Mouse (Mus musculus) A20 (cell line): ENCODE results near the gene Plce1.

Experiments used
- DNase-seq: peaks from one replicate; pipeline ENCODE4 v3.0.0-alpha.2; 2011; ENCODE audit warnings: low read depth, low spot score

The Plce1 gene

DNA sequence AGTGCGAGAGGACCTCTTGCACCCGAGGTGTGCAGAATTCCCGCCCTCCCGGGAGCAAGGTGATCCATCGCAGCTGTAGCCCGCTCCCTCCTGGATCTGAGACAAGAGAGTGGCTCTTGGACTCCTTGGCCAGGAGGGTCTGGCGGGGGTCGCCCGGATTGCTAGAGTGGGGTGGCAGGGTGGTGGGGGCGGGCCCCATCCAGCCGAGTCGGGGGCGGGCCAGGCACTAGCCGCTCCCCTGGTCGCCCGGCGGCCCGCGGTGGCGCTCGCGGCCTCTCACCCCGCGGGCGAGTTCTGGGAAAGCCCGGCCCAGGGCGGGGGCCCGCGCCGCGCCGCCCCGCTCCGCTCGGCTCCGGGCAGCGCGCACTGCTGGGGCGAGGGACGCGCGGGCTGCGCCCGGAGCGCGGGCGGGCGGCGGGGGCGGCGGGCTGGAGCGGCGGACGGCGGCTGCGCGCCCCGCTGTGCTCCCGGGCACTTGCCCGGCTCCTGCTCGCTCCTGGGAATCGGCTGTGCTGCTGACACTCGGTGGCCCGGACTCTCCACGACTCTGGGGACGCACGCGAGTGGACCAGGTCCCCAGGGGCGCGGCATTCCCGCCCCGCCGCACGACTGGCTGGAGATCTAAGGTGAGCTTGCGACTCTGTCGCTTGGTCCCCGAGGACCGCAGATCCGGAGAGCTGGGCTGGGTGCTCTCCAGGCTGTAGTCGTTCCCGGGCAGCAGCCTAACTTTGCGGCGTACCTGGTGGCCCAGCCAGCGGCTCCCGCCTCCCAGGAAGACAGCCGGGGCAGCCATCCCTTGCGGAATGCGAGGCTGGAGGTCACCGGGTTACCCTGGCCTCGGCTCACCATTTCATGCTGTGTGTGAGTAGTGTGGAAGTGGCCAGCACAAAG lies at the start of gene Plce1:
TSS of gene Plce1 (plus strand) at position 379 of the 891 bp plus-strand sequence.
- no peak for DNase-seq

DNA sequence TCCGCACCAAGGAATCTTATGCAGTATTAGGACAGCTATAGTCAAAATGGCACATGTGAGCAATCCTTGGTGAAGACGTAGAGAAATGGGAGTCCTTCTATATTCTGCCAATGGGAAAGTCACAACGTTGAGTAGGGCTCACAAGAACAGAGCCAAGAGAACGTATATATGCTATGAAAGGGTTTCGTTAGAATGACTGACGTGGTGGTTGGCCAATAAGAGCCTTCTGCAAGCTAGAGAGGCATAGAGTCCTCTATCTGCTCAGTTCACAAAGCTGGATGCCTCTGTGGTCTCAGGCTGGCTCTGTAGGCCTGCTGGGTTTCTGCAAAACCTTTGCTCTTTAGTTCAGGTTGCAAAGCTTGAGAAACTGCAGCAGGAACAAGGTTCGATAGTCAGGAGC lies 49.6 kb upstream of the Plce1 start:
- no peak for DNase-seq

DNA sequence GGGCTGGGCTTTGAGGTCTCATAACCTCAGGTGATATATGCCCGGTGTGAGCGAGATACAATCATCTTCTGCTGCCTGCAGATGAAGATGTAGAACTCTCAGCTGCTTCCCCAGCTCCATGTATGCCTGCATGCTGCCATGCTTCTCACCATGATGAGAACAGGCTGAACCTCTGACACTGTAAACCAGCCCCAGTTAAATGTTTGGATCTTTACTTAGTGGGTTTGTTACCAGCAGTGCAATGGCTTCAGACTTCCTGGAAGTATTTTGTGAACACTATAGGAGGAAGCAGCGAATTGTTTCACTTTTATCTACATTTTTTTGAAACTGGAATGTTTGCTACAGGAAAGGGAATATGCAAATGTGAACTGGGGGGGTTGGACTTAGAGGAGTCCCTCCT lies 48.9 kb upstream of the Plce1 start:
- DNase-seq, result no peak

DNA sequence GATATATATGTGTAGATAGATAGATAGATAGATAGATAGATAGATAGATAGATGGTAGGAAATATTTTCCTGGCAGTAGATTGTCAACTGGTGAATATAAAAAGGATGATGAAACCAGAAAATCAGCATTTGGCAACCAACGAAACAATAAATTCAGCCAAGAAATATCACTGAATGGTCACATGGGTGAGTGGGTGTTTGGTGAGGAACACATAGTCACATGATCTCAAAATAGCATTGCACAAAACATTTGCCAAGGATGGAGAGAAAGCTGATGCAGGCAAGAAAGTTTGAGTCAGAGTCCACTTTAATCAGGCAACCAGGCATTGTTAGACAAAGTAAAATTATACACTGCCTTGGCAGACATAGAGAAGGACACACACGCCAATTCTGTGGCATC lies 47.5 kb upstream of the Plce1 start:
- DNase-seq, result no peak

DNA sequence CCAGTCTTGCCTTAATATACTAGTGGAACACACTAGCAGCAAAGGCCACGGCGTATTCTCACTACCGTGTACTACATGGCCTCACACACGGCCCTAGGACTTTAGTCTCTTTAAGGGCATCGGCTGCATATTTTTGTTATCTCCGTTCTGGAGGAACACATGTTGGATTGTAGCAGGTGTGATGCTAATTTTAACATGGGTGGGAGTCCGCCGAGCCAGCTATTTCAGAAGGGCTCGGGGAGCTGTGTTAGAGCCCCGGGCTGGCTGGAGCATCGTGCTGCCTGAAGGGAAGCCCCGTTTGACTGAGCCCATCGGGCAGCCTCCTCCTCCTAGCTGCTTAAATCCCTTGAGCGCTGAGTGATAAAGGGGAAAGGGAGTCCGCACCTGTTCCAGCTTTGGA lies 45.7 kb upstream of the Plce1 start:
- no peak for DNase-seq

DNA sequence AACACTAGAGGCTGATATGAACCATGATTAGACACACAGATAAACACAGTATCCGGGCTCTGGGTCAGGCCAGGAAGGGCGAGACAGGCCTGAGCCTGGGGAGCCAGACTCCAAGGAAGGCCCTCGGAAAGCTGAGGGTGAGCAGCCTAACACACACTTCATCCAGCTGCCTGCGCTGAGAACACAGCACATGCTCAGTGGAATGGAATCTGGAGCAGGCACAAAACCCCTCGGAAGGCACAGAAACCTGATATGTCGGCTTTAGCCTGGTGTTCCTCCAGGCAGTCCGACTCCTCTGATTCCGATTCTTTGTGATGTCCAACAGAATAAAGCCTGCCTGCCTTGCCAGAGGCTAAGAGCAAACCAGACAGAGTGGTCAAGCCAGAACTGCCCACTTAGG lies 39.0 kb upstream of the Plce1 start:
- DNase-seq, result no peak

DNA sequence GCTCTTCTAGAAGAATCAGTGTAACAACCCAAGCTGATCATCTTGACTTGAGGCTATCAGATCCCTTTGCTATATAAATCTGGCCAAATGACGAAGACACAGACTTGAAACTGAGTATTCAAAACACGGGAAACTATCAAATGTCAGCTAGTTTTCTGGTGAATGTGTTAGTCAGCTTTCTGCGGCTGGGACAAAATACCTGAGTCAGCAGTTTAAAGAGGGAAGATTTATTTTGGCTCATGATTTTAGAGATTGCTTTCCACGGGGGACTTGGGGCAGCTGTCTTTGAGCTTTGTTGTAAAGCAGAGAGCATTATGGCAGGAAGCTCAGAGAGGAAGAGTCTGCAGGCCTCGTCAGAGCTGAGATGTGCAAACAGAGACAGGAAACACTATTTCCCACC lies 35.2 kb upstream of the Plce1 start:
- no peak for DNase-seq

DNA sequence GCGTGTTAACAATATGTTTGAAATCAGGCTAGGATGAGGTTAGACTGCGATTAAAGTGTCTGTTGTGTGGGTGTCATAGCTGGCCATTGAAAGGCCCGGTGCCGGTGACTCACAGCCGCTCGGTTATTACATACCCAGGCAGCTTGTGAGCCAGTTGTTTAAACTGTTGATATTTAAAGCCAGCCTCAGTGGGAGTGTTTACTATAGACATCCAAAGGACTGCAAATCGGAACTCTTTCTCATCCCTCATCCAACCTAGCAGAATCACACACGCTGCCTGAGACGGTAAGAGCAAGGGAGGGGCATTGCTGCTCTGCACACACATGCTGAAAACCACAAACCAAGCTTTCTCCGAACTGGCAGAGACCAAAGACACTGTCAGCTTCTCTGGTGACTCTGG lies 25.7 kb upstream of the Plce1 start:
- DNase-seq, result no peak

DNA sequence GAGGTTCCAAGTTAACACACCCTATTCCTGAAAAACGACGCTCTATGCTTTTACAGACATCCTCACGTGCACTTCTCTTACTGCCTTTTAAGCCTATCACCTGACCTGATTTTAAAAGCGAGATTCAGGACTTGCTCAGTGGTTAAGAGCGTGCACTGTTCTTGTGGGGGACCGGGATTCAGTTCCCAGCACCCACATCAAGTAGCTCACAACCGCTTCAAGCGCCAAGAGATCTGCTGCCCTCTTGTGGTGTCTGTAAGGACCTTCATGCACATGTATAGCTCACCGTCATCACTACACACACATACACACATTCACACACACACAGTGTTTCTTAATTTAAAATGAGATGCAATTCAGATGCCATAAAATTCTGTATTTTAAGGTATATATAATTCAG lies 21.9 kb upstream of the Plce1 start:
- no peak for DNase-seq

DNA sequence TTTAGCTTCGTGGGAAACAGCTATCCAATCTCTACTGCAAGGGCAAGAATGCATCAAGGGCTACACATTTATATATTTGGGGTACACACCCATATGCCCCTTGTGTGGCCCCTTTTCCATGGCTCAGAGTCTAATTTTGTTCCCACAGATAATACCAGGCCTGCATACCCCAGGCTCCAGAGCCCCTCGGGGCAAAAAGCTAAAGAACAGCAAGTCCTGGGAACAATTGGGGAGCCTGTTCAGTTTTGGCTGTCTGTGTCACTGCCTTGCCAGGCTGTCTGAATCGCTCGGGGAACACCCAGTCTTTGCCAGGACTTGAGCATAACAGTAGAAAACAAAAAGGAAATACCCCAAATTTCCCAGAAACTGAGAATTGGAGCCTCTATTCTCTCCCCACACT lies 20.2 kb upstream of the Plce1 start:
- no peak for DNase-seq

DNA sequence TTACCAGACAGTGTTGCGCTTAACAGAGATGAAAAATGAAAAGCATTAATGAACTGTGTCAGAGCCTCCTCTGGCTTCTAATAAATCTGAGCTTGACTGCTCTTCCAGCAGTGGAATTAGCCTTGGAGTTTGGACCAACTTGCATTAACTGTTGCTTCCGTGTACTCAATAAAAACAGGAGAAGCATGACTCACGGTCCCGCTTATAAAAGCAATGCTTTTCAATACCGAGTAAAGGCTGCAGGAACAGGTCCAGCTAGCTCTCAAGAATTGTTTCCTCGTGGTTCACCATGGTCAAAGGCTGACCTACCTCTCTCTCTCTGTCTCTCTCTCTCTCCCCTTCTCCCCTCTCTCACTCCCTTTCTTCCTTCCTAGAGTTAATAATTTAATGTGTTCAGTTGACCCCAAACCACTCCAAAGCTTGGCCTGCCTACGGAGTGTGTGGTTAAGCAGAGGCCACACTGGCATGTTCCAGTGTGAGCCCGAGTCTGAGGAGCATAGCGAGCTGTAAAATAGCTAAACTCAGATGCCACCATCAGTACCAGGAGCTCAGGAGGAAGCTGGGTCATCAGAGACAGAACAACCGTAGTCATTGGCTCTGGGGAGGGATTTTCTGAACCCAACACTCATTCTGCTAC lies 10.5 kb upstream of the Plce1 start:
- no peak for DNase-seq

DNA sequence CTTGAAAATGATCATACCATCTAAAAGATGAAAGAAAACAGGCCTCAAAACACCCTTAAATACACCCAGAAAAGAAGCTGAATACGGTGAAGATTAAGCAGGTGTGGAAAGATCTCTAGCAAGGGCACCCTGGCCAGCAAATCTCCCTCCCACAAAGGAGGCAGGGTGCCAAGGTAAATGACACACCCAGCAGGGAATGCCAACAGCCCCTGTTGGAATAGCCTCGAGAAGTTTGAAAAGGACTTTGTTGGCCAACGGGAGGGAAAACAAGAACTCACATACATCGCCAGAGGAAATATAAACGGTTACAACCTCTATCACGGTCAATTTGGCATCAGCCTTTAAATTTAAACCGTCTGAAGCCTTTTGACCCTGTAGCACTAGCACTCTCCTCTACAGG lies 5.5 kb upstream of the Plce1 start:
- DNase-seq, result no peak

DNA sequence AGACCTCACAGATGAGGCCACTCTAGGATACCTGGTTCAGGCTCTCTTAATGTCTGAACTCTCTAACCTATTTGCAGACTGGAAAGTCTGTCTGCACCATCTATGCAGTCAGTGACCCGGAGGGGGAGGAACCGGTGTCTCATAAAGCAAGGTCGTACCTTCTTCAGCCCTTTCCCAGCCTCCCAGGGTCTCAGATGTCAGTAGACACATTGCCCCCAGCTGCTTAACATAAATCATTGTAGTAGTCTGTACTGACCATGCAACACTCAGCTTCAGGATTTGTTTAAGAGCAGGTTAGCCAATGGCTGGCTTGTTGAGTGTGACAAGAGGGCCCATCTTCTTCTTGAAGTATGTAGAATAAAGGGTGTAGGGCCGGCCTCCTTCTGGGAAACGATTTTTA lies 2.6 kb upstream of the Plce1 start:
- no peak for DNase-seq

DNA sequence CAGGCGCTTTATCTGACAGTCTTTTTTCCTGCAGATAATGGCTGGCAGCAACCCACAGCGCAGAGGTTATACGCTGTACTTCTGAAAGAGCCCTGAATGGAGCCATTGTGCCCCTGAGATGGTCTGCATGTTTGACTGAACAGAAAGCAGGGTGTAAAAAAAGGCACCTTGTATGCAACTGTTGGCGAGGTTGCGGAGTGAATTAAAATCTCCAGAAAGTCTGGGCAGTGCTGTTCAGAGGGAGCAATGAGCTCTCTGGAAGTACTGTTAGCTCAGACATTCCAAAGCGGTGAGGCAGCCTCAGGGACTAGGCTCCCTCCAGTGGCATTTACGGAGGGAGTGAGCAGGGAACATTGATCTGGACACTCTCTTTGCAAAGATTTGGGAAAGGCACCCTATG lies 2.0 kb upstream of the Plce1 start:
- DNase-seq, result no peak

DNA sequence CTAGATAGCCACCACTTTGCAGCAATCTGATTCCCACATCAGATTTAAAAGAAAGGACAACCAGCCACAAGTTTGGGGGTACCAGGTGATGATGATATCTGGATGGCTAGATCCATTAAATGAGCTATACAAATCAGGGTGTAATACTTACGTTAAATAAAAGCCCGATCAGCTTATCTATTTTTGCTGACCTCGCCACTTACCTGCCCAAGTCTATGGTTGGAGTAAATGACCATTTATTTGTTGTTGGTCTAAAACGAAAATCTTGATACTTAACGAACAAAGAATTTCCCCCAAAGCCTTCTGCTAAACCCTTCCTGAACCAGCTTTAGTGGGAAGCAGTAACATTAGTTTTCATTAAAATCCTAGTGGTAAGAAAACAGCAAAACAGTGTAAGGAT lies 1.4 kb upstream of the Plce1 start:
- no peak for DNase-seq

DNA sequence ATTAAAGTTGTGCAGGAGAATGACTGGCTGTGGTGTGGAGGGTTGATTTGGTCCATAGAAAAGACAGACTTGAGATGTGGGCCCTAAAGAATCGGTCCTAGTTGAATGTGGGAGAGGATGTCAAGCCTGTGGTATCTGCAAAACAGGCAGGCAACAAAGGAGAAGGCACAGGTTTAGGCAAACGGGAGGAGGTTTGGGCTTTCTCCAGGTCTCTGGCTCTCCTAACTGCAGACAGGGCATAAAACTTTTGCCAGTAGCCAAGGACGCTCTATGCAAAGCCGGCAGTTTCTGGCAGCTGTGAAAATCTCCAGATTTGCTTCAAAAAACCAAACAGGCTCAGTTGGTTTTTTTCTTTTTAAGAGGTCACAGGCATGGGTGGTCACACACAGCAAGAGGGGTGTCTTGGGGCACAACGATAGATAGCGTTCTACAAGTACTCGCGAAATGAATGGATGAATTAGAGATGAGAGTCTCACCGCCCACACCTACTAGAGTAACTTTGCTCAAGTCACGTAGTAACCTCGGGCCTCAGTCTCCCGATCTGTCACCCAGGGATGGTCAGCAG lies 671 bp upstream of the Plce1 start:
- DNase-seq, result no peak

DNA sequence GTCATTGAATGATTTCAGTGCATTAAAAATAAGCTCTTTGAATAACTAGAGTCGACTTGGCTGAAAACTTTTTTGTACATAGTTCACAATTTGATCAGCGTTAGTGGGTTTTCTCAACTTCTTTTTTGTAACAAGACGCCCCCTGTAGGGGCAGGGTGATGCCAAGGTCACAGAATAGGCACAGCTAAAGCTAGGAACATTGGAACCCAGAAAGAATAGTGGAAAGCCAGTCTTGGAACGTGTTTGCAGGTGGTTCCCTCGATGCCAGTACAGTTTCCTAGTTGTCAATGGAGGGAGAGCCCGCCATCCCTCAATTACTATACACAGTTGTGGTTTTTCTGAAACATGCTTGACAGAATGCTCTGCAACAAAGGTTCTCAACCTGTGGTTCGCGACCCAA lies 997 bp downstream of the Plce1 start:
- DNase-seq, result no peak

DNA sequence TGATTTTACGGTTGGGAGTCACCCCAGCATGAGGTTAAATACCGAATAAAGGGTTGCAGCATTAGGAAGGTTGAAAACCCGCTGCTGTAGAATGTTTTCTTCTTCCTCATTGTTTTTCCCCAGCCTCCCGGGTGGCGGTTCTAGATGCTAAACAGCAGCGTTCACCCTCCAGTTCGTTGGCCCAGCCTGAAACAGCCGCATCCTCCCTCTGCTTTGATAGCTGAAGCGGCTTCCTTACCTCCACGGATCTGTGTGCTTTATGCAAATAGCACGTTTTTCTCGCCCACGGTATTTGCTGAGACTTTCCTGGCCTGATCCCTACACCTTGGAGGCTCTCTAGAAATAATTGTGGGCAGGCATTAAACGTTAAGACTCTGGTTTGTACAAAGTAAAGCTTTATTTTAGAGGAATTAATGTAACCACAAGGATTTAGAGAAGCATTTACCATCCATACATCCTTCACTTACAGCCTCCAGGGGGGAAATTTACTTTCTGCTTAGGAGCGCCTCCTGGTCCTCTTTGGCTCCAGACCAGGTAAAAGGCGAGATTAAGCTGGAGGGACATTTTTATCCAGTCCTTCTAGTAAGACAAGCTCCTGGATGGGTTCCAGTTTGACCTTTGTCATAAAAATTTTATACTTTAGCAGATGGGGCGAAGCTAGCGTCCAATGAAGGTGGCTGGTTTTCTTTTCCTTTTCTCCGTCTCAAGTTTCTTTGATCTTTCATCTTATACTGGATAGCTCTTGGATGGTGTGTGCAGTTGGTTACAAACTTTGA lies 1.7 kb downstream of the Plce1 start:
- DNase-seq, result no peak

DNA sequence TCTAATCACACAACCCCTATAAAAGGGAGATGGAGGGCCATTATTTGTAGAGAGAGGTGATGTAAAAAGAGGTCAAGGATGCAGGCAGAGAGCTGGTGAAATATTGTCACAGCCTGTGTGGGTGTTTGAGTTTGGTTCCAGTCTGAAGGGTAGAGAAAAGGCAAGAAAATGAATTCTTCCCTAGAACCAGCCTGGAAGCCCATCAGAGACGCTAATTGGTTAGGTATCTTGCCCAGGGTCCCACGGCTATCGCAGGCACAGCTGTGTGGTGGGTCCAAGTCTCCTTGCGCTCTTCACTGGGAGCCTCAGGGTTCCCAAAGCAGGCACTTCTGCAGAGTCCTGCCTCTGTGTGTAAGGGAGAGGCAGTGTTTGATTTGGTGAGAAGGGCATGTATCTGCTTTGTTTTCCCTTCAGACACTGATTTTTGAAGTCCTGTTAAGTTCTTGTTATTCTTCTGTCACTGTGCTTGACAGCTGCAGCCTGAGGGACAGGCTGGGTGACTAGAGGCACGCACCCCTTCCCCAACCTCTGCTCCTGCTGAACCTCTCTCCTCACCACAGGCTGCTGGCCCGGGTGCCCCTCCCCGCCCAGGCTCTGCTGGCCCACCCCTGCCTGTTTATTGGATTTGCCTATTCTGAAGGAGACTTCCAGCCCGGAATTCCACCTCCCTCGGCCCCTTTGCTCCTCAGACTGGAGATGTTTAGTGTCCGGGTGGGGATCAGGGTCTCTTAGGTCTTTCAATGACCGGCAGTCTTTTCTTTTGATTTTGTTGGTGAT lies 5.1 kb downstream of the Plce1 start:
- DNase-seq, result no peak

DNA sequence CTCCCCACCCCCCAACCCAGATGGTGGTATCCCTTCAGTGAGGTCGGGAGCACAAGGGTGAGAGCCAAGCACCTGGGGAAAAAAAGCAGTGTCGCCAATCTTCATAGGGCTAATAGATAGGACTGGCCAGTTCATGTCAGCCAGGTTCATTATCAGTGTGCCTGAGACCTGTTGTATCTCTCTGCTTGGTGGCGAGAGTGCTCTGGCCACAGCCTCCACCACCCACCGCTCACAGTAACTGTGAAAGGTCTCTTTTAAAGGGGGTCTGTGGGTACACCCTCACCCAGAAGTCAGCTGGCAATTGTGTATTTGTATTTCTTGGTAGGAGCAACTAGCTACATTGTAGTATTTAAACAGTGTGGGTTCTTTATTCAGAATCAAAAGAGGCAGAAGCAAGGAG lies 6.6 kb downstream of the Plce1 start:
- DNase-seq, result no peak

DNA sequence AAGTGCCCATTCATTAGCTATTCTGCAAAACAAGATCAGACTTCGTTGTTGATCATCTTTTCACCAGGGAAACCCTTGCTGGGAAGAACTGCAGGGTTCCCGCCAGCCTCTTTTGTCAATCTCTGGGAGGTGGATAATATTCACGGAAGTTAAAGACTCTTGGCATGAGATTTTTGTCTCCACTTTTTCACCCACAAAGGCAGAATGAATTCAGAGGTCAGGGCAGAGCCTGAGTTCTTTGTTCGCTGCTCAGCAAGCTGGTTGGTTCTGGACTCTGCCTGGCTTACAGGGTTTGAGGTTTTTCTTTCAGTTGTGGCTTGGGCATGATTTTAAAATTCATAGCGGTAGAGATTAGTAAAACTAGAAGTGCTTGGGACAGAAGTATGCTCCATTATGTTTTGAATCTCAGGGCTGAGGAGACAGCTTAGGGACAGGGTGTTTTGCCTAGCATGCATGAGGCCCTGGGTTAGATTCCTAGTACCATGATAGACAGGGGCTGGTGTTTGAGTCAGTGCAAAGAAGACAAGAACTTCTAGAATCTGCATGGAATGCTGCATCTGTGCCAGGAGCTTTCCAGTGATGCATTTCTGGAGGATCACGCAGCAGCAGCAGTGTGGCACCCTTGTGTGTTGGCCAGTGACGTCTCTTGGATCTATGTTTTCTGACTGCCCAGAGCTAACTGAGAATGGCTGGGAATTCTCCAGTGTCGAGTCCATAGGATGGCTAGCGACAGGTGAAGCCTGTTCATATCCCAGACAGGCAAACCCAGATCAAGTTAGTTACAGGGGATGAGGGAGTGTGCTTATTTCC lies 7.4 kb downstream of the Plce1 start:
- no peak for DNase-seq
